Mouse (Mus musculus) gastrocnemius, postnatal 14 days (tissue): ENCODE measurements around the gene Crip1. TPM values are rescaled to one million over a fixed set of nuclear protein-coding genes. Genes with fewer than 3 reads are reported as not detected.
"Not testable (repeated sequence)": the region's sequence is repeated elsewhere in the genome, so short reads cannot be mapped to it uniquely, and the experiment has no call there.

Experiments
- DNase-seq: peaks from one replicate; pipeline ENCODE4 v3.0.0; 2021; ENCODE audit warnings: mixed read lengths
- intact Hi-C: fragments of 180-260 bp; cut with DNase I; formaldehyde crosslinking; loops from one replicate; pipeline ENCODE4 v1.15.1; 2025; ENCODE audit warnings: low total_unique reads
- total RNA-seq, 2 experiments: library from RNA; stranded (reverse); gene quantifications; 2 replicates each; pipeline ENCODE4 v1.2.3; 2021

The Crip1 gene
- total RNA-seq, 2 experiments from 2014 or later: 115 to 139 TPM

GRCm38 (mm10) chr12:113156540-113156929 lies 10.4 kb downstream of the Crip1 start:
- no peak for DNase-seq
- intact Hi-C loops: loop anchor here (5.0 kb wide), 1 partner anchor 149 kb away; no protein-coding TSS in a partner anchor

GRCm38 (mm10) chr12:113157002-113157401 lies 10.9 kb downstream of the Crip1 start:
- no peak for DNase-seq
- intact Hi-C loops: loop anchor here (5.0 kb wide), 1 partner anchor 150 kb away; no protein-coding TSS in a partner anchor

- intact Hi-C loops: loop anchor here (5.0 kb wide), 1 partner anchor 150 kb away; no protein-coding TSS in a partner anchor
- DNase-seq: no peak
These were observed 11.4 kb downstream of the Crip1 start for GRCm38 (mm10) chr12:113157521-113157920.

- intact Hi-C loops: loop anchor here (5.0 kb wide), 1 partner anchor 151 kb away; no protein-coding TSS in a partner anchor
These were observed 11.9 kb downstream of the Crip1 start for GRCm38 (mm10) chr12:113157971-113158370.

GRCm38 (mm10) chr12:113163561-113164006 lies 17.5 kb downstream of the Crip1 start:
- intact Hi-C loops: no loop called here
- no peak for DNase-seq

More at GRCm38 (mm10) chr12:113157971-113158370, 11.9 kb downstream of the Crip1 start:
- no peak for DNase-seq

GRCm38 (mm10) chr12:113168031-113168536 lies 22.0 kb downstream of the Crip1 start:
- intact Hi-C loops: no loop called here
- DNase-seq: no peak

GRCm38 (mm10) chr12:113176960-113177725 lies 31.0 kb downstream of the Crip1 start:
- intact Hi-C loops: no loop called here
- no peak for DNase-seq

- intact Hi-C loops: no loop called here
- no peak for DNase-seq
These were observed 34.9 kb downstream of the Crip1 start for GRCm38 (mm10) chr12:113181020-113181419.

- DNase-seq: no peak
- intact Hi-C loops: no loop called here
These were observed 38.8 kb downstream of the Crip1 start for GRCm38 (mm10) chr12:113184945-113185344.

- intact Hi-C loops: no loop called here
- DNase-seq: no peak
These were observed 39.6 kb downstream of the Crip1 start, which contains the start of gene Tmem121 for GRCm38 (mm10) chr12:113185442-113186291. Gene Tmem121 (plus strand): TSS chr12:113185930.

- no peak for DNase-seq
- intact Hi-C loops: no loop called here
These were observed 40.4 kb downstream of the Crip1 start for GRCm38 (mm10) chr12:113186326-113187010.

GRCm38 (mm10) chr12:113187011-113187375 lies 40.9 kb downstream of the Crip1 start:
- DNase-seq: no peak
- intact Hi-C loops: no loop called here

GRCm38 (mm10) chr12:113187584-113188295 lies 41.6 kb downstream of the Crip1 start:
- DNase-seq: peak; percentile 80
- intact Hi-C loops: no loop called here

- intact Hi-C loops: no loop called here
- no peak for DNase-seq
These were observed 42.4 kb downstream of the Crip1 start for GRCm38 (mm10) chr12:113188349-113189055.

GRCm38 (mm10) chr12:113193423-113193822 lies 47.3 kb downstream of the Crip1 start:
- no peak for DNase-seq
- intact Hi-C loops: no loop called here

- DNase-seq, intact Hi-C loops: not testable (repeated sequence)
These were observed 53.0 kb downstream of the Crip1 start for GRCm38 (mm10) chr12:113199132-113199531.

GRCm38 (mm10) chr12:113201301-113201700 lies 55.2 kb downstream of the Crip1 start:
- no peak for DNase-seq
- intact Hi-C loops: no loop called here

GRCm38 (mm10) chr12:113202008-113202407 lies 55.9 kb downstream of the Crip1 start:
- intact Hi-C loops: no loop called here
- no peak for DNase-seq
